Mouse (Mus musculus): ENCODE results near the gene Oxct1. TPM values are rescaled to one million over a fixed set of nuclear protein-coding genes. Genes with fewer than 3 reads are reported as not detected.

The Oxct1 gene
- polyA plus RNA-seq, 1 experiment: 31.6 TPM

- H3K27me3 ChIP-seq (ENCODE audit: control insufficient read depth, insufficient read depth, low read length): no peaks in the 10 kb centered on the region
- 87% methylated on average over 2 of the region's 2 CpGs for WGBS
- no peaks in the 10 kb centered on the region for H3K36me3 ChIP-seq (ENCODE audit: control insufficient read depth, insufficient read depth, low read length)
- H3K27ac ChIP-seq (ENCODE audit: control insufficient read depth, insufficient read depth, low read length): no peak overlapping the region
- TF ChIP-seq CTCF (IDR thresholded peaks at IDR 0.05; ENCODE audit: borderline replicate concordance, control insufficient read depth, extremely low read depth, insufficient read depth, low read length, poor library complexity) (no peak), POLR2A (IDR thresholded peaks at IDR 0.05; ENCODE audit: control insufficient read depth, extremely low read depth, insufficient read depth, low read length, poor library complexity) (no peak)
- H3K4me1 ChIP-seq (replicated peaks; ENCODE audit: control insufficient read depth, insufficient read depth, low read length): no peaks in the 10 kb centered on the region
- DNase-seq: no peak
- no peak overlapping the region for H3K4me3 ChIP-seq (ENCODE audit: control insufficient read depth, insufficient read depth, low read length)
These were observed 141.8 kb downstream of the Oxct1 start for GRCm38 (mm10) chr15:4167946-4168345.

- H3K27me3 ChIP-seq (ENCODE audit: control insufficient read depth, insufficient read depth, low read length): no peaks in the 10 kb centered on the region
- no peak overlapping the region for H3K27ac ChIP-seq (ENCODE audit: control insufficient read depth, insufficient read depth, low read length)
- TF ChIP-seq CTCF (IDR thresholded peaks at IDR 0.05; ENCODE audit: borderline replicate concordance, control insufficient read depth, extremely low read depth, insufficient read depth, low read length, poor library complexity): no peak
- no peak for DNase-seq
- no peaks in the 10 kb centered on the region for H3K36me3 ChIP-seq (ENCODE audit: control insufficient read depth, insufficient read depth, low read length)
- no peaks in the 10 kb centered on the region for H3K4me1 ChIP-seq (replicated peaks; ENCODE audit: control insufficient read depth, insufficient read depth, low read length)
- WGBS: 65% methylated on average over 2 of the region's 2 CpGs
- H3K4me3 ChIP-seq (ENCODE audit: control insufficient read depth, insufficient read depth, low read length): no peak overlapping the region
These were observed 145.4 kb downstream of the Oxct1 start for GRCm38 (mm10) chr15:4171600-4171999.

DNA sequence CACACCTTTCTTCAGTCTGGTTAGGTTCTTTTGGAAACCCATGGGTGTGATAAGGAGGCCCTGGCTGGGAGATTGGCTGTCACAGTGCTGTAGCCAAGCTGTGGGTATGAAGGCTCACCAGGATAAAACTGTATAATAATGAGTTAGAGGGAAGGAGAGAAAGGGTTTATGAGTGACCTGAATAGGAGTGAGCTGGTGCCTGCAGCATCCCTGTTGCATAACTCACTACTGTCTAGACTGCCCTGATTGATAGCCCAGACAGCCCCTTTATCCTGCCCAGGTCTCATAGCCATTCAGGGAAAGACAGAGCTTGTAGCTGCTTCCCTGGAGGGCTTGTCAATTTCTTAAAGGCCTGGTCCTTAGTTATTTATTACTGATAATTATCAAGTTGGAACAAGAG is 171.7 kb downstream of the Oxct1 start:
- no peak for DNase-seq
- no peaks in the 10 kb centered on the region for H3K27me3 ChIP-seq (ENCODE audit: control insufficient read depth, insufficient read depth, low read length)
- H3K4me3 ChIP-seq (ENCODE audit: control insufficient read depth, insufficient read depth, low read length): no peak overlapping the region
- H3K4me1 ChIP-seq (replicated peaks; ENCODE audit: control insufficient read depth, insufficient read depth, low read length): no peaks in the 10 kb centered on the region
- no peak overlapping the region for H3K27ac ChIP-seq (ENCODE audit: control insufficient read depth, insufficient read depth, low read length)
- TF ChIP-seq CTCF (IDR thresholded peaks at IDR 0.05; ENCODE audit: borderline replicate concordance, control insufficient read depth, extremely low read depth, insufficient read depth, low read length, poor library complexity) (no peak), POLR2A (IDR thresholded peaks at IDR 0.05; ENCODE audit: control insufficient read depth, extremely low read depth, insufficient read depth, low read length, poor library complexity) (no peak)
- no peaks in the 10 kb centered on the region for H3K36me3 ChIP-seq (ENCODE audit: control insufficient read depth, insufficient read depth, low read length)

Other genes starting within 250 kb of the Oxct1 start
- 3.5 and 4.5 TPM in 2 replicates for gene Fbxo4, start 46.8 kb upstream of the Oxct1 start, polyA plus RNA-seq (2012; rRNA removed)
- gene AW549877, start 30.6 kb upstream of the Oxct1 start, polyA plus RNA-seq (2012; rRNA removed): 14.0 and 18.1 TPM in 2 replicates

Measured in thymus, adult 2 months (tissue).